25 mouse cellular contexts compared by ENCODE assay signal in the genomic region with DNA sequence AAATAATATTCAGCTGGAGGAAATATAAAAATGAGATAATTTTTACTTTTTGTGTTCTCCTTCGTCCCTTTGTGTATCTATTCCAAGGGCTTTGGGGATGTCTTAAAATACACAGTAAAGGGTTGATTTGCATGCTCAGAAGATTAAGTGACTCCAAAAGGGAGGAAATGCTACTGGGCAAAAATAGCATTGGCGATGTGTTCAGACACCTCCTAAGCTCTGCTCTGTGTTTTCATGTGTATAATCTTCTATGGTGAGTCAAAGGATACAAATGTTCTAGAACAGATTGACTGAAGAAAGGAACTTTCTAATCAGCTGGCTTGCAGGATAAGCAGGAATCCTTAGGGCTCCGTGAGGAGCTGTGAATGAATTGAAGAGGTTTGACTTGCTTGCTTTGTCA.
"Had no signal": no experiment of that assay in that cellular context is flagged by ENCODE, and none has a peak within 500 bp of the region (broad histone marks: within the 10 kb centered on the region; RNA-seq: fewer than 3 reads in every experiment).

No protein-coding gene starts in this region.

- H3K4me3 ChIP-seq: gastrocnemius, adult 2 months; heart, adult 2 months; heart, embryonic 13.5 days; heart, embryonic 15.5 days; hindbrain, embryonic 10.5 days; hindbrain, embryonic 12.5 days; intestine, embryonic 15.5 days; limb, embryonic 10.5 days; limb, embryonic 12.5 days; liver, embryonic 13.5 days had no signal

- DNase-seq: gastrocnemius, adult 2 months; gastrocnemius, postnatal 10 days; gastrocnemius, postnatal 25 days; heart, adult 2 months; heart, postnatal 14 days; heart, postnatal 4 days; kidney, adult 18-20 months; kidney, adult 8-10 months; kidney, postnatal 10 days; kidney, postnatal 25 days; kidney, postnatal 4 days; liver; liver, embryonic 13.5 days had no signal

- H3K27ac ChIP-seq: gastrocnemius, adult 2 months; heart, adult 2 months; heart, embryonic 13.5 days; heart, embryonic 15.5 days; hindbrain, embryonic 10.5 days; hindbrain, embryonic 12.5 days; hindbrain, embryonic 14.5 days; intestine, embryonic 15.5 days; limb, embryonic 10.5 days; limb, embryonic 12.5 days; liver, embryonic 13.5 days had no signal

- ATAC-seq: forebrain, embryonic 16.5 days; hindbrain, embryonic 16.5 days; inflammation-experienced regulatory T-cells, adult 6 months; intestine, postnatal 0 days had no signal
